Mouse (Mus musculus) embryonic facial prominence, embryonic 11.5 days (tissue): ENCODE data around the gene Gm14226. TPM values are rescaled to one million over a fixed set of nuclear protein-coding genes. Genes with fewer than 3 reads are reported as not detected.
"Not testable (repeated sequence)": the region's sequence is repeated elsewhere in the genome, so short reads cannot be mapped to it uniquely, and the experiment has no call there.

Experiments used
- ATAC-seq: fragments of 200-750 bp; cut with Nextera tagmentation; replicated peaks from 2 replicates; pipeline ENCODE4 v1.8.0; 2017; ENCODE audit warnings: low read depth; ENCODE audit not compliant: insufficient number of reproducible peaks, low FRiP score, low TSS enrichment
- DNase-seq: peaks from one replicate; pipeline ENCODE4 v3.0.0-alpha.2; 2015; ENCODE audit warnings: low spot score
- H3K27ac ChIP-seq: fragments of 300-500 bp; sonication (generic); replicated peaks from 2 replicates; pipeline ENCODE4 v1.5.1; 2014; ENCODE audit warnings: mild to moderate bottlenecking, low read depth, low read length, control low read depth
- H3K27me3 ChIP-seq: fragments of 300-500 bp; sonication (generic); 2 replicates; pipeline ENCODE4 v1.6.1; 2014; ENCODE audit warnings: mild to moderate bottlenecking, low read length, moderate library complexity, mixed read lengths; ENCODE audit not compliant: control insufficient read depth, insufficient read depth
- H3K36me3 ChIP-seq: fragments of 300-500 bp; sonication (generic); replicated peaks from 2 replicates; pipeline ENCODE4 v1.6.1; 2014; ENCODE audit warnings: low read depth, mild to moderate bottlenecking, low read length, moderate library complexity, mixed read lengths; ENCODE audit not compliant: control insufficient read depth, insufficient read depth
- H3K4me1 ChIP-seq: fragments of 300-500 bp; sonication (generic); 2 replicates; pipeline ENCODE4 v1.6.1; 2014; ENCODE audit warnings: low read length, mixed read lengths; ENCODE audit not compliant: control insufficient read depth, insufficient read depth
- H3K4me2 ChIP-seq: fragments of 300-500 bp; sonication (generic); 2 replicates; pipeline ENCODE4 v1.6.1; 2014; ENCODE audit warnings: low read depth, mild to moderate bottlenecking, control low read depth, low read length, moderate library complexity
- H3K4me3 ChIP-seq: fragments of 300-500 bp; sonication (generic); 2 replicates; pipeline ENCODE4 v1.5.1; 2014; ENCODE audit warnings: low read depth, low read length, control low read depth
- H3K9ac ChIP-seq: fragments of 300-500 bp; sonication (generic); replicated peaks from 2 replicates; pipeline ENCODE4 v1.6.1; 2014; ENCODE audit warnings: mild to moderate bottlenecking, control low read depth, low read length
- H3K9me3 ChIP-seq: fragments of 300-500 bp; sonication (generic); replicated peaks from 2 replicates; pipeline ENCODE4 v1.6.1; 2016; ENCODE audit warnings: mild to moderate bottlenecking, low read length, inconsistent platforms, mixed read lengths; ENCODE audit not compliant: control insufficient read depth
- WGBS: fragments of 180-500 bp; shearing (Covaris S2); extraction: QIAGEN DNeasy Blood & Tissue Kit; methylation state at CpG from one replicate; pipeline ENCODE4 v1.1.7; 2014; 5-methylcytosine and 5-hydroxymethylcytosine counted together
- polyA plus RNA-seq: library from polyadenylated mRNA; unstranded; fragments of >200 nt; fragmentation: Nextera tagmentation; extraction: Ambion mirVana; gene quantifications from 2 replicates; pipeline ENCODE4 v1.2.1, GENCODE M21; 2014

The Gm14226 gene
- 3.5 and 3.7 TPM in 2 replicates for polyA plus RNA-seq

GRCm38 (mm10) chr2:155018251-155018755 lies at the start of gene Gm14226:
Gene Gm14226, plus strand, starts transcription at chr2:155018266.
- not testable (repeated sequence) for ATAC-seq, H3K36me3 ChIP-seq, H3K9me3 ChIP-seq, H3K4me1 ChIP-seq, H3K27me3 ChIP-seq, DNase-seq
- H3K4me2 ChIP-seq: peak within 1 kb of the TSS; percentile 82
- 1% methylated on average over 23 of the region's 26 CpGs for WGBS
- peak within 1 kb of the TSS; percentile 34 for H3K4me3 ChIP-seq
- peak within 1 kb of the TSS; percentile 71 for H3K9ac ChIP-seq
- H3K27ac ChIP-seq: peak within 1 kb of the TSS; percentile 83

- not testable (repeated sequence) for H3K4me3 ChIP-seq, H3K4me1 ChIP-seq, H3K27me3 ChIP-seq, H3K9ac ChIP-seq, H3K4me2 ChIP-seq, DNase-seq, H3K27ac ChIP-seq, H3K9me3 ChIP-seq, ATAC-seq, H3K36me3 ChIP-seq
- 71% methylated on average over 14 of the region's 14 CpGs for WGBS
These were observed 48.2 kb upstream of the Gm14226 start for GRCm38 (mm10) chr2:154969740-154970397.

GRCm38 (mm10) chr2:154971919-154972692 lies 46.0 kb upstream of the Gm14226 start:
- H3K4me2 ChIP-seq: no peak overlapping the region

GRCm38 (mm10) chr2:154972981-154973380 lies 45.1 kb upstream of the Gm14226 start:
- no peaks in the 10 kb centered on the region for H3K36me3 ChIP-seq
- no peaks in the 10 kb centered on the region for H3K9me3 ChIP-seq
- 35% methylated on average over 5 of the region's 5 CpGs for WGBS
- H3K27me3 ChIP-seq: no peaks in the 10 kb centered on the region
- ATAC-seq (no peak), DNase-seq (peak; percentile 66)
- no peak overlapping the region for H3K4me2 ChIP-seq
- no peak overlapping the region for H3K27ac ChIP-seq
- no peak overlapping the region for H3K4me3 ChIP-seq
- H3K4me1 ChIP-seq: no peaks in the 10 kb centered on the region
- H3K9ac ChIP-seq: no peak overlapping the region

More at GRCm38 (mm10) chr2:154971919-154972692, 46.0 kb upstream of the Gm14226 start:
- no peaks in the 10 kb centered on the region for H3K36me3 ChIP-seq
- DNase-seq (no peak), ATAC-seq (no peak)
- no peaks in the 10 kb centered on the region for H3K9me3 ChIP-seq
- no peaks in the 10 kb centered on the region for H3K4me1 ChIP-seq
- H3K27me3 ChIP-seq: no peaks in the 10 kb centered on the region
- no peak overlapping the region for H3K4me3 ChIP-seq
- no peak overlapping the region; the same call in 1 of the 2 replicates for H3K27ac ChIP-seq
- 55% methylated on average over 18 of the region's 18 CpGs for WGBS
- no peak overlapping the region for H3K9ac ChIP-seq

GRCm38 (mm10) chr2:154986609-154987008 lies 31.5 kb upstream of the Gm14226 start:
- 78% methylated on average over 1 of the region's 1 CpGs for WGBS
- H3K9me3 ChIP-seq: no peaks in the 10 kb centered on the region
- H3K4me3 ChIP-seq: no peak overlapping the region
- DNase-seq (no peak), ATAC-seq (no peak)
- no peak overlapping the region for H3K4me2 ChIP-seq
- H3K27me3 ChIP-seq: no peaks in the 10 kb centered on the region
- no peak overlapping the region for H3K27ac ChIP-seq
- no peak overlapping the region for H3K9ac ChIP-seq
- H3K36me3 ChIP-seq: no peaks in the 10 kb centered on the region
- H3K4me1 ChIP-seq: no peaks in the 10 kb centered on the region

- Histone ChIP-seq H3K27ac (no peak overlapping the region), H3K4me3 (no peak overlapping the region), H3K9me3 (no peaks in the 10 kb centered on the region), H3K9ac (no peak overlapping the region), H3K4me2 (no peak overlapping the region), H3K27me3 (no peaks in the 10 kb centered on the region), H3K4me1 (no peaks in the 10 kb centered on the region), H3K36me3 (no peaks in the 10 kb centered on the region)
- 83% methylated on average over 8 of the region's 8 CpGs for WGBS
- DNase-seq (no peak), ATAC-seq (no peak)
These were observed 26.7 kb upstream of the Gm14226 start for GRCm38 (mm10) chr2:154991411-154991810.

- ATAC-seq (no peak), DNase-seq (no peak)
- Histone ChIP-seq H3K36me3 (no peaks in the 10 kb centered on the region), H3K27ac (no peak overlapping the region), H3K4me3 (no peak overlapping the region), H3K4me2 (no peak overlapping the region), H3K4me1 (no peaks in the 10 kb centered on the region), H3K9me3 (no peaks in the 10 kb centered on the region), H3K9ac (no peak overlapping the region), H3K27me3 (no peaks in the 10 kb centered on the region)
- 81% methylated on average over 5 of the region's 5 CpGs for WGBS
These were observed 26.0 kb upstream of the Gm14226 start for GRCm38 (mm10) chr2:154992083-154992482.

GRCm38 (mm10) chr2:155005491-155005890 lies 12.6 kb upstream of the Gm14226 start:
- DNase-seq (no peak), ATAC-seq (no peak)
- no peak overlapping the region for H3K9ac ChIP-seq
- no peaks in the 10 kb centered on the region for H3K27me3 ChIP-seq
- WGBS: 89% methylated on average over 11 of the region's 11 CpGs
- no peaks in the 10 kb centered on the region for H3K4me1 ChIP-seq
- no peaks in the 10 kb centered on the region for H3K9me3 ChIP-seq
- H3K4me3 ChIP-seq: no peak overlapping the region
- H3K4me2 ChIP-seq: no peak overlapping the region
- H3K27ac ChIP-seq: no peak overlapping the region
- no peaks in the 10 kb centered on the region for H3K36me3 ChIP-seq
